Mouse (Mus musculus) C2C12 (cell line): ENCODE measurements around the gene Ydjc.

Experiments used
- CTCF ChIP-seq: IDR thresholded peaks from one replicate; pipeline ENCODE4 v1.5.1; 2011; ENCODE audit not compliant: control insufficient read depth, insufficient read depth, insufficient read length
- MYOD1 ChIP-seq: IDR thresholded peaks from one replicate; pipeline ENCODE4 v1.6.1; 2011; ENCODE audit warnings: low read depth; ENCODE audit not compliant: control insufficient read depth, insufficient read length
- MYOG ChIP-seq: IDR thresholded peaks from one replicate; pipeline ENCODE4 v1.6.1; 2011; ENCODE audit not compliant: control insufficient read depth, insufficient read length; ENCODE audit errors: extremely low read depth
- USF1 ChIP-seq: IDR thresholded peaks from one replicate; pipeline ENCODE4 v1.6.1; 2011; ENCODE audit warnings: low read depth, mild to moderate bottlenecking, control low read depth, moderate library complexity

GRCm38 (mm10) chr16:17132089-17132905 is 12.1 kb upstream of the Ydjc start, which contains the start of gene Sdf2l1:
- TF ChIP-seq CTCF (no peak), MYOD1 (no peak), USF1 (no peak), MYOG (no peak)
